Mouse (Mus musculus): ENCODE measurements around the gene Epha1.

Gene Epha1

DNA sequence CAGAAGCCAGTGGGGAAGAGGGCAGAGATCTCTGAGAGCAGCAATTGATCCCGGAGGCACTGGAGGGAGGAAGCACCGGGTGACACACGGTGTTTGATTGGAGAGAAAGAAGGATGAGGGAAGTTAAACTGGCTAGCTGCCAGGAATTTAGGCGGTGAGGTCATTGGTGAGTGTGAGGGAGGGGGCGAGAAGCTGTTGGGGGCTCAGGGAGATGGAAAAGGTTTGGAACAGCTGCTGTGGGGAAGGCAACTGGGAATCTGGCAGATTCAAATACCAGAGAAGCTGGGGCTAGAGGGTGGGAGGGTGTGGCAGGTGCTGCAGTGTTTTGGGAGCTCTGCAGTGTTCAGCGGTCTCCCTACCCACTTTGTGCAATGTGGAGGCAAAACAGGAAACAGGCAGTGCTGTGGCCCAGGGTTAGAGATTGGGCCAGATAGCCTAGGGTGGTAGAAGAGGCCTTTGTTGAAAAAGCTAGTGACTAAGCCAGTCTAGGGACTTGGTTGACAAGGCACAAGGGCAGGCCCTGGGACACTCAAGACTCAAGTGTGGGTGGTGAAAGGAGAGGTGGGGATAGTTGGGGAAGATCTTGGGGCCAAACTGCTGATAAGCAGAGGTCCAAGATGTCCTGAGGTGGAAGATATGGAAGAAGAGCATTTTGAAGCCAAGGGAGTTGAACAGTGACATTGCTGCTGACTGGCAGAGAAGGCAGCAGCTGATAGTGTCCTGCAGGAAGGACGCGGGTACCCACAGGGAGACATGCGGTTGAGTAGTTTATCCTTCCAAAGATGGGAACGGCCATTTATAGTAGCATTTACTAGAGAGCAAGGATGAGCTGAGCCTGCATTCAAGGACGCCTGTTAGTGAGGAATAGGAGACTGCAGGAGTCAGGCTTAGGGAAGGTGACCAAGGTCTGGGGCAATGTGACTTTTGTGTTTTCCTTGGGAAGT, 18.7 kb downstream of the Epha1 start:
- DNase-seq (ENCODE audit: low spot score in 2 of 2) = peak in 1 of 2 experiments; percentile 63

DNA sequence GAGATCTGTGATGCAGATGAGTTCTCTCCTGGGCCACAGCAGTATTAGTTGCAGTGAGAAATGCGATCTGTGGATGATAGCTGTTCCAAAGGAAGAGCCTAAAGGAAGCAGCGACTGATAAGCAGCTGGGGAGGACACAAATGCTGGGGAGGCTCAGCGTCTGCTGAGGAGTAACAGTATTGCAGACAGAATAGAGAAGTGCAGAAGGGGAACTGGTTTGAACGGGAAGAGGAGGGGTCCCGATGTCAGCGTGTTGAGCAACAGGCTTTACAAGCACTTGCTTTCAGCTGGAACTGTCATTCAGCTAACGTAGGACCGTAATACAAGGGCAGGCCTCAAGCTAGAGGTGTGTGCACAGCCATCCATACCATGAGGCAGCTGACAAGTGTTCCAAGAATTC, 19.9 kb downstream of the Epha1 start:
- DNase-seq (ENCODE audit: low spot score in 2 of 2) = peak; percentile 40 to 71

DNA sequence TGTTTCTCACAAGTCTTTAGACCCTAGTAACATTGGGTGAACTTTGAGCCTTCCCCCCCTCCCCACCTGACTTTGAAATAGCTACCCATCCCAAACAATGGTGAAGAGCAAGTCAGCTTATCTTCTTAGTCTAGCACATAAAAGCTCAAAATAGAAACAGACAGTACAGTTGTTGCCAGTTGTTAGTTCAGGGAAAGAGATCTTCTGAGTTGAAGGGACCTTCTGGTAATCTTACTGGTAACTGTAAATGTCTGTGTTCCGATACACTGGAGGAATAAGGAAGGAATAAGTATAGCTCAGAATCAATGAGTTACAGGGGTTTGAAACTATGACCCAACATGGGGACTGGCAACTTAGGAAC, 20.6 kb downstream of the Epha1 start:
- DNase-seq (ENCODE audit: low spot score in 2 of 2) = no peak

DNA sequence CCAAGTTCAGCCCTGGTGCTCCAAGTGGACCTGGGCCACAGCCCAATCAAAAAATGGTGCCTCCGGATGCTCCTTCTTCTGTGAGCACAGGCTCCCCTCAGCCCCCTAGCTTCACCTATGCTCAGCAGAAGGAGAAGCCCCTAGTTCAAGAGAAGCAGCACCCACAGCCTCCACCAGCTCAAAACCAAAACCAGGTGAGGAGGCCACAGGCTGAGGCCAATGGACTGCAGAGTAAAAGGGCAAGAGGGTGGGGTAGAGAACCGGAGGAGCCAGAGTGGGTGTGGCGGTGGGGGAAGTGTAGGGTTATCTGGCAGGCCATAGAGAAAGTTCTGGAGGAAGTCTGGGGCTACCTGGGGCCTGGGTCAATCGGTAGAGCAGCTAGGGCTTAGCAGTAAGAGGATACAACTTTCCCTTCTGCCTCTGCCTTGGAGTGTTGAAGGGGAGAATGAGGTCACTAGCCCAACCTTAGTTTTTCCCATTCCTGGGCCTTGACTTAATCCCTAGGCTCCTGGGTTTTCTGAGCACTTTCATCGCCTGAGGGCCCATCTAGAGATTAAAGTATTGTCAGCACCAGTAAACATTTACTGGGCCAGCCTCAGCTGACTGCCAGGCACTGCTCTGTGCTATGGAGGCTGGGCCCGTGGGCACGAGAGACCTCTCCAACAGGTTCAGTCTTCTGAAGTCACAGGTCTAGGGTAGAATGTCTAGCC, 21.1 kb downstream of the Epha1 start:
- DNase-seq (ENCODE audit: low spot score in 2 of 2) = peak in 1 of 2 experiments; percentile 66

DNA sequence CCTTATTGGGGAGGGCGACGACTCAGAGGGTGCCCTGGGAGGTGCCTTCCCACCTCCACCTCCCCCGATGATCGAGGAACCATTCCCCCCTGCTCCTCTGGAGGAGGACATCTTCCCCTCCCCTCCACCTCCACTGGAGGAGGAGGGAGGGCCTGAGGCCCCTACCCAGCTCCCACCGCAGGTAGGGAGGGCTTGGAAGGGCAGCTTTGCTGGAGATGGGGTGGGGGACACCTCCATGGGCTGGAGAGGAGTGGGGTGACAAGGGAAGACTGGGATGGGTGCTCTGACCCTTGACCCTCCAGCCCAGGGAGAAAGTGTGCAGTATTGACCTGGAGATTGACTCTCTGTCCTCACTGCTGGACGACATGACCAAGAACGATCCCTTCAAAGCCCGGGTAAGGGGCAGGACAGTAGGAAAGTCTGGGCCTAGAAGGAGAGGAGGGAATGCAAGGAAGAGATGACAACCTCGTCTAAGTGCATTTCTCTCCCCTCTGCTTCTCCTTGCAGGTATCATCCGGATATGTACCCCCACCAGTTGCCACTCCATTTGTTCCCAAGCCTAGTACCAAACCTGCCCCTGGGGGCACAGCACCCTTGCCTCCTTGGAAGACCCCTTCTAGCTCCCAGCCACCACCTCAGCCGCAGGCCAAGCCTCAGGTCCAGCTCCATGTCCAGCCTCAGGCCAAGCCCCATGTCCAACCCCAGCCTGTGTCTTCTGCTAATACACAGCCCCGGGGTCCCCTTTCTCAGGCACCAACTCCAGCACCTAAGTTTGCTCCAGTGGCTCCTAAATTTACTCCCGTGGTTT, 21.9 kb downstream of the Epha1 start:
- DNase-seq (ENCODE audit: low spot score in 2 of 2) = peak in 1 of 2 experiments; percentile 63

DNA sequence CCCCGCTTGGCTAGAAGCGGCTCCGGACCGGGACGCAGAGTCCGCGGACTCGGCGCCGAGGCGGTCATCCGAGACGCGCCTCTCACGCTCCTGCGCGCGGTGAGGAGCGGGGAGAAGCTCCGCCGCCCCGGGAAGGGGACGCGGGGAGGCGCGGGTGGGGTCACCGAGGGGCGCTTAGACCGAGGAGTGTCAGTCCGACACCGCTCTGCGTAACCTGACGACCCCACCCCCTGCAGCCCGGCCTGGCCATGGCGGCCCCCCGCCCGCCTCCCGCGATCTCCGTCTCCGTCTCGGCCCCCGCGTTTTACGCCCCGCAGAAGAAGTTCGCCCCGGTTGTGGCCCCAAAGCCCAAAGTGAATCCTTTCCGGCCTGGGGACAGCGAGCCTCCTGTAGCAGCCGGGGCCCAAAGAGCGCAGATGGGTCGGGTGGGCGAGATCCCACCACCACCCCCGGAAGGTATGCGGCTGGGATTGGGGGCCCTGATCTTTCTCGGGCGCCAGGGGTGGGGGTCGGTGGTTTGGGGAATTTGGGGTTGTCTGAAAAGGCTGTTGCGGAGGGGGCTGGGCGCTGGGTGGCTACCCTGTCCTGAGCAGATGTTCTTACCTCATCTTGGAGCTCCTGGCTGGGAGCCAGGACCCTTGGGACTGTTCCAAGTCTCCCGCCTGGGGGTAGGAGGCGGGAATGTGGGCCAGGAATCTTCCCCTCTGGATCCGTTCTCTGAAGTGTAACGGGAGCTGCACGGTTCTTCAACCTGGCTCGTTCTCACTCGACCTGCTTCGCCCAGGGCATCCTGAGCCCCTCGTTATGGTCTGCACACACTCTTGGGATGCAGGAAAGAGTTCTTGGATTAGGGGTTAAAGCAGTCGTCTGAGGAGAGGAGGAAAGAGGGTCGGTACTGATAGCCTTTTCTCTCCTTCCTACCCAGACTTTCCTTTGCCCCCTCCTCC, 22.8 kb downstream of the Epha1 start:
- DNase-seq (ENCODE audit: low spot score in 2 of 2) = peak in 1 of 2 experiments; percentile 72

DNA sequence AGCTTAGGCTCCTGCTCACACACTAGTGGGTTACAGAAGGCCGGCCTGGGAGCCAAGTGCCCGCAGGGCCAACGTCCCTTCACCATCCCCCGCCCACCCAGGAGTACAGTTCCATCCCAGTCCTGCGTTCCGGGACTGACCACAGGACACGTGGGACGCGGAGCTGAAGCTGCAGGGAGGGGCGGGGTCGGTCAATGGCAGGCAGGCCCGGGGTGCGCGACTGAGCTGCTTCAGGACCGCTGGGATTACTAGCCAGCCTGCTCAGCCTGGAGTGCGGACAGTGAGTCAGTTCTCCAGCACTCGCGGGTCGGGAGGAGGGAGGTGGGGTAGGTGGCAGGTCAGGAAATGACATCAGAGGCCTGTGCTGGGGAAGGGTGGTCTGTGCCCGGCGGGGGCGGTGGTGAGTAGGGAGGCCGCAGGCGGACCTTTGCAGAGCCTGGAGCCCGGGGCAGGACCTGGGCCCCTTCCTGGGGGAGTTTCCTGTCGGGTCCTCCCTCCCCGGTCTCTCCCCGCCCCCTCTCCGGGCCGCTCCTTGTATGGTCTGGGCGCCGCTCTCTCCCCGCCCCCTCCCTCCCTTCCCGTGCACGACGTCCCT, 23.5 kb downstream of the Epha1 start, which contains the start of gene Zyx:
Gene Zyx, plus strand, starts transcription at position 205 of the 595 bp plus-strand sequence.
- DNase-seq (ENCODE audit: low spot score in 2 of 2) = peak; percentile 79 to 88

DNA sequence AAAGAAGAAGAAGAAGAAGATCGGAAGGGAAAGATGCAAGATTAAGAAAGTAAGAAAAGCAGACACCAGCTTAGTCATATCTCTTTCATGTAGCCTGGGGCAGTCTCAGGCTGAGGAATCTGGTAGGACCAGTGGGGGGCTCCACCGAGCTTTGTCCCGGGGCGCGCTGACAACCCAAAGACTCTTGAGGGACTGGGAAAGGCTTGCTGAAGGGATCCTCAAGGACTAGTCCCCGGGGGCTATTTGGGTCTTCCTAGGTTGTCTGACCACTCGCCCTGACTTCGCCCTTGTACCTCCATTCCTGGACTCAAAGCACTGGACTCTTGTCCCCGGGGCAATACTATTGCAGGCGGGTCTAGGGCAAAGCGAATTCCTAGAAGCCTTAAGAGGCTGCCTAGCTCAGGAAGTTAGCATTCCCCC, 24.1 kb downstream of the Epha1 start:
- peak; percentile 63 to 80 for DNase-seq (ENCODE audit: low spot score in 2 of 2)

DNA sequence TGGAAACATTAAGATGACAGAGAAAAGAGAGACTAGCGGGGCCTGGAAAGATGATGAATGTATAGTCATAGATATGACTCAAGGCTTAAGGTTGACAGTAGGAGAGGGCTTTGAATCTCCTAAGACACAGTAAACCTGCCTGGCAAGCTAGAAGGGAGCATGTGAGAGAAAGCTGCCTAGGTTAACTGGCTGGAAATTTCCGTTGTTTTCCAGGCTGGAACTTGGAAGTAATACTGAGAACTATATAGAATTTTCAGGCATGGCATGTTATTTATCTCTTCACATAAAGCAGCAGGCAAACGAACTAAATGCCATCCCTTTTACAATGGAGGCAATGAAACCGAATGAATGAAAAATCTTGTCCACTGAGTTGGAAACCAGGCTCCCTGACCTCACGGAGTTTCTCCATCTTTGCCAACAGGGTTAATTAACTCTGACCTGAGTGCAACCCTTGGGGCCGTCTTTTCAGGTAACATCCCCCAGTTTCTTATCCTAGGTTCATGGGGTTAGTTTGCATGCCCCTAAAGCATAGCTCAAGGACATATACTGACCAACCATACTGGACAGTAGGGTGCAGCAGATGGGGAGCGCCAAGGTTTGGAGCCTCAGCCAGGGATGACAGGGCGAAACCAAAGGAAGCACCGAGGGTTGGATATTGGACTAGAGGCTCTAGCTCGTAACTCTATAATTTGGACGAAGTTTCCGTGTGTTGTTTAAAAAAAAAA, 24.6 kb downstream of the Epha1 start:
- no peak for DNase-seq (ENCODE audit: low spot score in 2 of 2)

DNA sequence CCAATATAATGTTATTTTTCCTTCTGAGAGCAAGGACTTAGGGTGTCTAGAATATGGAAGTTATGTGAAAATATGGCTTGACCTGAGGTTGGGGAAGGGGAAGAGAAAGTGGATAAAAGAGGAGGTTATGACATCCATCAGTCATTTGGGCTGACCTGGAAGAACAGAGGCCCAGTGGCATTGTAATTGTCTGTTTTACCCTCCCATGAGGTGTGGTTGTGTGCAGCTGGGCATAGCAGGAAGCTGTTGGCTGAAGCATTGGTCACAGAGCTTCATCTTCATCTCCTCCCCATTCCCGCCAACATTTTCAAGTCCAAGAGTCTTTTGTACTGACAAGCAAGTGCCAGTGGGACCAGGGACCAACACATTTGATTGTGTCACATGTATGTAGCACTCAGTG, 28.8 kb downstream of the Epha1 start:
- no peak for DNase-seq (ENCODE audit: low spot score in 2 of 2)

DNA sequence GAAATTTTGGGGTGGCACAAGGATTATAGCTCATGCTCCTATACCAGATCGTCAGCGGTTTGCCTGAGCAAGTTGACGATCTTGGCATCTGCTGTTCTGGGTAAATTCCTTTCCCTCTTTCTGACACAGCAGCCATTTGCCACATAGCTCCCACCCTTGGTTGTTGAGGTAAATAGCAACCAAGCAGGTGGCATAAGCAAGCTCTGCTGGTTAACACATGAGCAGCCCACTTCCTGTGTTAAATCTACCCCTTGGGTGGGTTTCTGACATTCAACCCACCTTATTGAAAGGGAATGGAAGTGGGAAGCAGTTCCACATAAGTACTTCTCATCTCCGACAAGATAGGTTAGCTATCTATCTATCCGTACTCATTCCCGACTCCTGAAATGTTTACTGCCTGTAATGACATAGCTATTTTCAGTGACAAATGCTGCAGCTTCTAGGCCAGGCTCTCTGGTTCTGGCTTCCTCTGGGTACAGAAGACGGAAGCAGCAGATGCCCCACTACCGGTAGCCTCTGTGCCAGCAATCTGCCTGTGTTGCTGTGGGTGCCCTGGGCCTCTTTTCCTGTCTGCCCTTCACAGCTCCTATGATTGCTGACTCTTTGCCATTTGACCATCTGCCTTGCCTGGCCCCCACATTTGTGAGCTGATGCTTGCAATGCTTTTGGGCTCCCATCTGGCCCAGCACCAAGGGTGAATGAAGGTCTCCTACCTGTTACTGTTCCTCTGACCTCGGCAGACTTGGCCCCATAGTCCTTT, 29.5 kb downstream of the Epha1 start:
- no peak for DNase-seq (ENCODE audit: low spot score in 2 of 2)

DNA sequence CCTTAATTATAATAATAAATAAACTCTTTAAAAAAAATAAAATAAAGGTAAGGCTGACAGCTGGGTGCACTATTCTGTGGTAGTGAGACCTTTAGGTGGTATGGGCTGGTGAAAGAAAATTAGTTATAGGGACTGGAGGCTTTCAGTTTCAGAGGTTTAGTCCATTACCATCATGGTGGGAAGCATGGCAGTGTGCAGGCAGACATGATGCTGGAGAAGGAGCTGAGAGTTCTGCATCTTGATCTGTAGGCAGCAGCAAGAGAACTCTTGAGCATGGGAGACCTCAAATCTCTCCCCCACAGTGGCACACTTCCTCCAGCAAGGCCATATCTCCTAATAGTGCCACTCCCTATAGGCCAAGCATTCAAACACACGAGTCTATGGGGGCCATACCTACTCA, 30.9 kb downstream of the Epha1 start:
- DNase-seq (ENCODE audit: low spot score in 2 of 2) = no peak

DNA sequence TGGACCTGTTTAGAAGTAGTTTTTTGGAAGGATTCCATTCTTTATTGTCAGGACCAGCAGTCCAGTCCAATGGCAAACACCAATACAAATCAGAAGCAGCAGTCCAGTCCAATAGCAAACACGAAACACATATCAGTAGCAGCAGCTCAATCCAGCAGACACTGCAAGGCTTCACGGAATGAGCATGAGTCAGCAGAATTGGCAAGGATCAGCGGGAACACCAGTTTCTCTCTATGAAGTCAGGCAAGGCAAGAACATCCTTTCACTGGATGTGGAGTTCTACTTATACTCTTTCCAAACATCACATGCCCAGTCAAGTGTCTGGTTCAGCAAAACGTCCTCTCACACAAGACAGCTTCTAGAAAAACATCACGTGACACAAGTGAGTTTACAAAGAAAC, 33.1 kb downstream of the Epha1 start:
- DNase-seq (ENCODE audit: low spot score in 2 of 2) = no peak

DNA sequence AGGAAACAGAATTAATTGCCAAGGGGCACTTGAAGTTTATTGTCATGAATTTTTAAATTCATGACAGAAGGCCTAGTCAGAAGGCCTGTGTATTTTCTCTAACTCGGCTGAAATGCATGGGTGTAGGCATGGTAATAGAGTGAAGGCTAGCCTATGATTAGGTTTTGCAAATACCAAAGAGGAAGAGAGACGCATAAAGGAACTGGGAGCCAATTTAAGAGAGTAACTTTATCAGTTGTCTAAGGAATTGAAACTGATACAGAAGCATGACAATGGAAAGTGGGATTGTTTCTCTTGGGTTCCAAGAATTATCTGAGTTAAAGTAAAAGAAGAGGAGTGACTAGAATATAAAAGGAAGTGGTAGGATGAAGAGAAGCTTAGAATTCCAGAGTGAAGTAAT, 33.9 kb downstream of the Epha1 start:
- DNase-seq (ENCODE audit: low spot score in 2 of 2) = no peak

DNA sequence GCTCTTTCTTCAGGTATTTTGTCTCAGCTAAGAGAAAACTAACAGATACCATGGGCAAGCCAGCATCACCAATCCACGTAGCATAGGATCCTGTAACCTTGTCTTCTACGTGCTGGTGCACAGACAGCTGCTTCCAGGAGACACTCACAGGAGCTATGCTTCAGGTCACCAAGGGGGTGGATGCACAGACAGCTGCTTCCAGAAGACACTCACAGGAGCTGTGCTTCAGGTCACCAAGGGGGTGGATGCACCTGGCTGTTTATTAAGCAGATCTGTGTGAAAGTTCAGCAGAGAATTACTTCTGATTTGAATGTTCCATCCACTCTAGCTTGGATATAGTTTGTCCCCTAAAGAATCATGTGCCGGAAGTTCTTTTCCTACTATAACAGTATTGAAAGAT, 42.1 kb downstream of the Epha1 start:
- no peak for DNase-seq (ENCODE audit: low spot score in 2 of 2)

DNA sequence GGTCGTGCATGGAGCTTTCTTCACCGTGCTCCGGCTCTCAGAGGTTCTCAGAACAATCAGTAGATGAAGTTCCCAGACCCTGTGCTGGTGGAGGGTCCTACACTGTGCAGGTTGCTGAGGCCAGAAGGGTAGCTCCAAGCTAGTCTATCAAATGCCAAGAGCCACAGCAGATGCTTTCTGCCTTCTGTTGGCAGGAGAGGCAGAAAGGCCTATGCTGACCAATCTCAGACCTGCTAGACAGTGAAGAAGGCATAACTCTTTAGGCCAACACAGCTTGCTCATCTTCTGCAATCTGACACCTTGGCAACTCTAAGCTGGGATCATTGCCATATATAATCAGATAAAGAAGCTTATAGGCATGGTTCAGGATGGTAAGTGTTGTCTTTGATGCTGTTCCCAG, 42.9 kb downstream of the Epha1 start:
- no peak for DNase-seq (ENCODE audit: low spot score in 2 of 2)

DNA sequence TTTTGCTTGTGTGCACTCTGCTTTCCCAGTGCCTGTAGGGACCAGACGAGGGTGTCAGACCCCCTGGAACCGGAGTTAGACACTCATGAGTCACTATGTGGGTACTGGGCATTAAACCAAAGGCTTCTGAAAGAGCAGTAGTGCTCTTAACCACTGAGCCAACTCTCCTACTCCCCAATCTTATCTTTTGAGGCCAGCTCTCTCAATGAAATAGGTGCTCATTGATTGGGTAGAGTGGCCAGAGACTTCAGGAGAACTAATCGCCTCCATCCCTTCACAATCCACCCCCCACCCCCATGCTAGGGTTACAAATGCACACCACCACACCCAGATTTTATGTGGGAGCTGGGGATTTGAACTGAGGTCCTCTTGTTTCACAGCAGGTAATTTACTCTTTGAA, 44.3 kb downstream of the Epha1 start:
- DNase-seq (ENCODE audit: low spot score in 2 of 2) = no peak

DNA sequence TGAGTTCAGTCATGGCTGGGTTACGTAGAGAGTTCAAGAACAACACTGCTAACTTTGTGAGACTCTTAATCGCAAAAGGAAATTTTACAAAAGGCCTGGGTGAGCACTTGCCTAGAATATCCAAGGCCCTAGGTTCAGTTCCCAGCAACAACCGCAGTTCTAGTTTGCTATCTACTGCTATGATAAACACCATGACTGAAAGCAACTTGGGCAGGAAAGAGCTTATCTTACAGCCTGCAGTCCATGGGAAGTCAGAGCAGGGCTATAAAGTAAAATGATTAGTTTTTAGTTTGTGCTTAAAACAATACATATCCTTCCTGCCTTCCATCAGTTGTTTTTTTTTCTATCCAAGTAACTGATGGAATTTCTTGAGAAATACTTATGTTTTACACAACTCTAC, 46.6 kb downstream of the Epha1 start:
- DNase-seq (ENCODE audit: low spot score in 2 of 2) = no peak

DNA sequence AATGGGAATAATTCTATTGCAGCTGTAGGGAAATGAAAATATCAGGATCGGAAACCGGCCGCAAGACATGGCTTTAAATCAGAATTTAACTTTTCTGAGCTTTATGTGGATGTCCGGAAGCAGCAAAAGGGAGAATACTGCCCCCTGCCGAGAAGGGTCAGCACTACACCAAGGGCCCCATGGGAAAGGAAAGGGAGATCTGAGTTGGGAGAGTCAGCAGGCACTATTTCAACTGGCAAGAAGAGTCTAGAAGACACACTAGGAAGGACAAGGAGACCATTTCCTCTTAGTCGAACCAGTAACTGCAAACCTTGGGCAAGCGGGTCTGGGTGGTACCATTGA, 47.8 kb downstream of the Epha1 start:
- DNase-seq (ENCODE audit: low spot score in 2 of 2) = peak; percentile 64 to 87

All from spleen, postnatal 4 days (tissue).